Mouse (Mus musculus): Measurements from ENCODE around the gene Pclaf.
A peak's percentile ranks its signal among the peaks of the same experiment; 100 is the strongest.

- TF ChIP-seq CTCF (IDR thresholded peaks at IDR 0.05; ENCODE audit: borderline replicate concordance, insufficient read depth, low read depth, low read length), result peak; percentile 31; the same call in 1 of the 2 replicates
- TF ChIP-seq POLR2A (IDR thresholded peaks at IDR 0.05; ENCODE audit: borderline replicate concordance, insufficient read depth, low read length), result no peak
Observed at GRCm38 (mm10) chr9:65913976-65914375, 23.9 kb downstream of the Pclaf start.

All from cerebellum, adult 2 months (tissue).